Mouse (Mus musculus) thymus, adult 2 months (tissue): Measurements from ENCODE around the gene Pigf.

ENCODE experiments used
- CTCF ChIP-seq: fragments of 200-500 bp; IDR thresholded peaks from 2 replicates; pipeline ENCODE4 v1.5.1; 2012; ENCODE audit warnings: mild to moderate bottlenecking, control low read depth, low read length, moderate library complexity, borderline replicate concordance; ENCODE audit not compliant: control insufficient read depth, poor library complexity, insufficient read depth; ENCODE audit errors: extremely low read depth
- POLR2A ChIP-seq: fragments of 200-500 bp; IDR thresholded peaks from 2 replicates; pipeline ENCODE4 v1.6.1; 2012; ENCODE audit warnings: mild to moderate bottlenecking, low read length, control low read depth, moderate library complexity; ENCODE audit not compliant: control insufficient read depth, poor library complexity, insufficient read depth; ENCODE audit errors: extremely low read depth

GRCm38 (mm10) chr17:86973097-86973496 lies 52.1 kb downstream of the Pigf start:
- no peak for TF ChIP-seq POLR2A
- TF ChIP-seq CTCF: no peak
